Mouse (Mus musculus): ENCODE measurements around the gene Kpna7. TPM values are rescaled to one million over a fixed set of nuclear protein-coding genes. Genes with fewer than 3 reads are reported as not detected.

The Kpna7 gene
- polyA plus RNA-seq, 1 experiment from 2014 or later: not detected

DNA sequence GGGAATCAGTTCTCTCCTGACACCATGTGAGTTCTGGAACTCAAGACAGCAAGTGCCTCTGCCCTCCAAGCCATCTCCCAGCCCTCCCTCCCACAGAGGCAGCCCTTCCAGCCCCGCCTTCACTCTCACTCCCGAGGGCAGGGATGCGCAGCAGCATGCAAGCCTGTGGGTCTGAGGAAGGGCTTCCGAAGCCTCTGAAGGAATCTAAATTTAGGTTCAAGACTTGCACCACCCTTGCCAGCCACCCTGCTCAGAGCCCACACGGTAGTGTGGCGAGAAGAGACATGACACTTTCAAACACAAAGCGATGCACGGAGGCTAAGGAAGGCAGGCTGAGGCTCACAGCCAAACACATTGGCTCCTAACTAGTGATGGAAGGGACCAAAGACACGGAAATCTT, 141.4 kb downstream of the Kpna7 start:
- no peaks in the 10 kb centered on the region for H3K27me3 ChIP-seq (ENCODE audit: insufficient read depth, low read length)
- TF ChIP-seq CTCF (IDR thresholded peaks at IDR 0.05; ENCODE audit: low read depth): no peak
- 71% methylated on average over 9 of the region's 9 CpGs for WGBS

DNA sequence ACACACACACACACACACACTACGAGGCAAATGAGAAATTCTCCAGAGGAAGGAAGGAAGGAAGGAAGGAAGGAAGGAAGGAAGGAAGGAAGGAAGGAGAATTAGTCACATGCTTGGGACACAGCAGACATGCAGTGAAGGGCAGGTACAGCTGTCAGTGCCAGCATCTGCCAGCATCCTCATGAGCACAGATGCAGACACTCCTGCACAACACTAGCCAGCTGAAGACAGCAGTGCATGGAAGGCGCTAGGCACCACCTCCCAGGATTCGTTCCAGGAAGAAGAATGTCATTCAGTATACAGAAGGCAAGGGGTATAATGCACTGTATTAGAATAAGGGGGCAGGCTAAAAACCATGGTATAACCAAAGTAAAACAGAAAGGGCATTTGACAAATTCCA, 142.9 kb downstream of the Kpna7 start:
- H3K9me3 ChIP-seq (replicated peaks; ENCODE audit: low read length): no peaks in the 10 kb centered on the region
- no peaks in the 10 kb centered on the region for H3K27me3 ChIP-seq (ENCODE audit: insufficient read depth, low read length)
- ATAC-seq (replicated peaks; ENCODE audit: low FRiP score, low read depth) (no peak), DNase-seq (ENCODE audit: low spot score) (no peak)
- peaks cover 11% of the 10 kb centered on the region for H3K4me1 ChIP-seq (replicated peaks; ENCODE audit: insufficient read depth, low read length)
- no peak for TF ChIP-seq CTCF (IDR thresholded peaks at IDR 0.05; ENCODE audit: low read depth)
- WGBS: 51% methylated on average over 3 of the region's 3 CpGs
- H3K27ac ChIP-seq: no peak overlapping the region
- H3K4me3 ChIP-seq (replicated peaks; ENCODE audit: low read depth, low read length): no peak overlapping the region
- no peak overlapping the region for H3K4me2 ChIP-seq (ENCODE audit: low read length)
- H3K36me3 ChIP-seq (ENCODE audit: insufficient read depth, low read length): no peaks in the 10 kb centered on the region
- no peak overlapping the region for H3K9ac ChIP-seq (ENCODE audit: low read depth, low read length)

More for the DNA sequence above, 141.4 kb downstream of the Kpna7 start:
- no peak overlapping the region for H3K4me3 ChIP-seq (replicated peaks; ENCODE audit: low read depth, low read length)
- no peak overlapping the region for H3K9ac ChIP-seq (ENCODE audit: low read depth, low read length)
- H3K9me3 ChIP-seq (replicated peaks; ENCODE audit: low read length): no peaks in the 10 kb centered on the region
- DNase-seq (ENCODE audit: low spot score) (no peak), ATAC-seq (replicated peaks; ENCODE audit: low FRiP score, low read depth) (no peak)
- H3K4me1 ChIP-seq (replicated peaks; ENCODE audit: insufficient read depth, low read length): peaks cover 9% of the 10 kb centered on the region; the same call in 1 of the 2 replicates
- H3K27ac ChIP-seq: no peak overlapping the region
- H3K4me2 ChIP-seq (ENCODE audit: low read length): no peak overlapping the region
- H3K36me3 ChIP-seq (ENCODE audit: insufficient read depth, low read length): no peaks in the 10 kb centered on the region

DNA sequence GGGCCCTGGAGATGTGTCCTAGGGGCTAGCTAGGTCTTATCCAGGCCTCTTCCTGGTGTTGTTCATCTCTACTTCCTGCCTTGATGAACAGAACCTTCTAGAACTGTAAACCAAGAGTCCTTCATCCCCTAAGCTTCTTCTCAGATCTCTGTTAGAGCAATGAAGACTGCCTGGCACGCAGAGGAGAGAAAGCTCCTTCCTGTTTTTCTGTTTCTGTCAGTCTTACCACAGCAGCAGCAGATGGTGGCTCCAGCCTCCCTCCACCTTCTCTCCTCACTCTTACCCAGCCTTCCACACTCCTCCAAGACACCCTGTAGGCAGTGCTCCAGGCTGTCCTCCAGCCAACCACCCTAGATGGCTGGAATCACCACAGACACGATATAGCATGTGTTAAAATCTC, 146.5 kb downstream of the Kpna7 start:
- Histone ChIP-seq H3K9me3 (replicated peaks; ENCODE audit: low read length) (no peaks in the 10 kb centered on the region), H3K27me3 (ENCODE audit: insufficient read depth, low read length) (no peaks in the 10 kb centered on the region), H3K9ac (ENCODE audit: low read depth, low read length) (no peak overlapping the region), H3K36me3 (ENCODE audit: insufficient read depth, low read length) (no peaks in the 10 kb centered on the region), H3K27ac (no peak overlapping the region), H3K4me1 (replicated peaks; ENCODE audit: insufficient read depth, low read length) (peaks cover 24% of the 10 kb centered on the region), H3K4me3 (replicated peaks; ENCODE audit: low read depth, low read length) (no peak overlapping the region), H3K4me2 (ENCODE audit: low read length) (no peak overlapping the region)
- no peak for TF ChIP-seq CTCF (IDR thresholded peaks at IDR 0.05; ENCODE audit: low read depth)
- 71% methylated on average over 2 of the region's 2 CpGs for WGBS
- ATAC-seq (replicated peaks; ENCODE audit: low FRiP score, low read depth) (no peak), DNase-seq (ENCODE audit: low spot score) (no peak)

Other genes with a start within 250 kb of the Kpna7 start
- 12.6 and 13.4 TPM in 2 replicates for gene Smurf1, start 118.2 kb downstream of the Kpna7 start, polyA plus RNA-seq (2015; fragmentation: Nextera tagmentation; extraction: Ambion mirVana)
- gene Gm4871, start 51.3 kb downstream of the Kpna7 start, polyA plus RNA-seq (2015; fragmentation: Nextera tagmentation; extraction: Ambion mirVana): not detected in 2 replicates
- gene 1700018F24Rik, start 41.0 kb downstream of the Kpna7 start, polyA plus RNA-seq (2015; fragmentation: Nextera tagmentation; extraction: Ambion mirVana): not detected in 2 replicates
- 145 and 156 TPM in 2 replicates for gene Arpc1a, start 200 bp downstream of the Kpna7 start, polyA plus RNA-seq (2015; fragmentation: Nextera tagmentation; extraction: Ambion mirVana)
- 261 and 283 TPM in 2 replicates for gene Arpc1b, start 30.2 kb upstream of the Kpna7 start, polyA plus RNA-seq (2015; fragmentation: Nextera tagmentation; extraction: Ambion mirVana)
- 89.9 and 95.7 TPM in 2 replicates for gene Pdap1, start 56.2 kb upstream of the Kpna7 start, polyA plus RNA-seq (2015; fragmentation: Nextera tagmentation; extraction: Ambion mirVana)
- gene Bud31, start 56.3 kb upstream of the Kpna7 start, polyA plus RNA-seq (2015; fragmentation: Nextera tagmentation; extraction: Ambion mirVana): 185 and 186 TPM in 2 replicates
- 14.7 and 15.2 TPM in 2 replicates for gene Ptcd1, start 83.1 kb upstream of the Kpna7 start, polyA plus RNA-seq (2015; fragmentation: Nextera tagmentation; extraction: Ambion mirVana)
- gene Cpsf4, start 83.2 kb upstream of the Kpna7 start, polyA plus RNA-seq (2015; fragmentation: Nextera tagmentation; extraction: Ambion mirVana): 35.5 and 38.5 TPM in 2 replicates
- 678 and 711 TPM in 2 replicates for gene Atp5j2, start 108.0 kb upstream of the Kpna7 start, polyA plus RNA-seq (2015; fragmentation: Nextera tagmentation; extraction: Ambion mirVana)
- gene Zkscan14, start 117.8 kb upstream of the Kpna7 start, polyA plus RNA-seq (2015; fragmentation: Nextera tagmentation; extraction: Ambion mirVana): 10.1 and 11.5 TPM in 2 replicates
- gene Zkscan5, start 120.5 kb upstream of the Kpna7 start, polyA plus RNA-seq (2015; fragmentation: Nextera tagmentation; extraction: Ambion mirVana): 10.4 and 10.8 TPM in 2 replicates
- gene Zfp655, start 147.7 kb upstream of the Kpna7 start, polyA plus RNA-seq (2015; fragmentation: Nextera tagmentation; extraction: Ambion mirVana): 30.6 and 37.8 TPM in 2 replicates
- gene Zscan25, start 196.5 kb upstream of the Kpna7 start, polyA plus RNA-seq (2015; fragmentation: Nextera tagmentation; extraction: Ambion mirVana): 0.26 and 0.57 TPM in 2 replicates